Mouse (Mus musculus) lung, embryonic 14.5 days (tissue): ENCODE measurements at regions not wholly inside any gene's neighbourhood (a gene's known extent, or its start where the extent isn't known, plus 50 kb on each side); places are given as distances from the start of the nearest gene placed in this dataset.

Experiments
- ATAC-seq: fragments of 200-750 bp; cut with Nextera tagmentation; 2 replicates; pipeline ENCODE4 v1.8.0; 2017; ENCODE audit warnings: mild to moderate bottlenecking, moderate TSS enrichment, moderate library complexity; ENCODE audit not compliant: insufficient read depth
- DNase-seq: peaks from one replicate; pipeline ENCODE4 v3.0.0-alpha.2; 2015
- H3K27ac ChIP-seq: fragments of 300-500 bp; sonication (generic); 2 replicates; pipeline ENCODE4 v1.5.1; 2014; ENCODE audit warnings: low read depth, mild to moderate bottlenecking, moderate library complexity
- H3K27me3 ChIP-seq: fragments of 300-500 bp; sonication (generic); 2 replicates; pipeline ENCODE4 v1.6.1; 2014; ENCODE audit warnings: low read length, control low read depth; ENCODE audit not compliant: insufficient read depth
- H3K36me3 ChIP-seq: fragments of 300-500 bp; sonication (generic); 2 replicates; pipeline ENCODE4 v1.6.1; 2014; ENCODE audit warnings: control low read depth; ENCODE audit not compliant: insufficient read depth
- H3K4me1 ChIP-seq: fragments of 300-500 bp; sonication (generic); 2 replicates; pipeline ENCODE4 v1.6.1; 2014; ENCODE audit warnings: antibody characterized with exemption, control low read depth; ENCODE audit not compliant: insufficient read depth
- H3K4me2 ChIP-seq: fragments of 300-500 bp; sonication (generic); 2 replicates; pipeline ENCODE4 v1.6.1; 2014; ENCODE audit warnings: mild to moderate bottlenecking
- H3K4me3 ChIP-seq: fragments of 300-500 bp; sonication (generic); 2 replicates; pipeline ENCODE4 v1.5.1; 2014; ENCODE audit warnings: low read depth, low read length
- H3K9ac ChIP-seq: fragments of 300-500 bp; sonication (generic); 2 replicates; pipeline ENCODE4 v1.6.1; 2014
- H3K9me3 ChIP-seq: fragments of 300-500 bp; sonication (generic); 2 replicates; pipeline ENCODE4 v1.6.1; 2016; ENCODE audit warnings: low read depth, low read length, control low read depth
- CTCF ChIP-seq: IDR thresholded peaks from 2 replicates; pipeline ENCODE4 v1.5.1; 2016; ENCODE audit warnings: antibody characterized with exemption, low read depth
- WGBS: fragments of 180-500 bp; shearing (Covaris S2); extraction: QIAGEN DNeasy Blood & Tissue Kit; methylation state at CpG from one replicate; pipeline ENCODE4 v1.1.7; 2014; 5-methylcytosine and 5-hydroxymethylcytosine counted together

DNA sequence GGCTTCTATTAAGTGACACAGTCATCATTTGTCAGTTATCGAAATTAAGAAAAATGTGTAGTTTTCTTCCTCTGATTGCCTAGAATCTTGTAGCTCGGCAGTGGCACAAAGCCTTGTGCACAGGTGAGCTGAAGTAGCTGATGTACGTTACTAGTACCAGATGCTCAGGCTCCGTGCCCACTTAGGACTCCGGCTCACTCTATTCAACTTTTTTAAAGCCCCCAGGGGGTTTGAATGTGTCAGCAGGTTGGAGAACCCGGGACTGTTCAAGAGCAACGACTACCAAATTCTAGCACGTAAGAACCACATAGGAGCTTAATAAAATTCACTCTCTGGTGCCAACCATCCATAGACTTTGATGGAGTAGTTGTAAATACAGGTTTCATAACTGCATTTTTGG, 371.0 kb downstream of the Pros1 start:
- DNase-seq, result no peak
- ATAC-seq, result no peak
- Histone ChIP-seq H3K9ac (no peak overlapping the region), H3K9me3 (no peaks in the 10 kb centered on the region), H3K4me2 (no peak overlapping the region), H3K36me3 (no peaks in the 10 kb centered on the region), H3K27ac (no peak overlapping the region), H3K4me3 (no peak overlapping the region), H3K4me1 (peaks cover 4% of the 10 kb centered on the region; the same call in 1 of the 2 replicates), H3K27me3 (no peaks in the 10 kb centered on the region)
- 73% methylated on average over 8 of the region's 8 CpGs for WGBS
- TF ChIP-seq CTCF, result no peak

DNA sequence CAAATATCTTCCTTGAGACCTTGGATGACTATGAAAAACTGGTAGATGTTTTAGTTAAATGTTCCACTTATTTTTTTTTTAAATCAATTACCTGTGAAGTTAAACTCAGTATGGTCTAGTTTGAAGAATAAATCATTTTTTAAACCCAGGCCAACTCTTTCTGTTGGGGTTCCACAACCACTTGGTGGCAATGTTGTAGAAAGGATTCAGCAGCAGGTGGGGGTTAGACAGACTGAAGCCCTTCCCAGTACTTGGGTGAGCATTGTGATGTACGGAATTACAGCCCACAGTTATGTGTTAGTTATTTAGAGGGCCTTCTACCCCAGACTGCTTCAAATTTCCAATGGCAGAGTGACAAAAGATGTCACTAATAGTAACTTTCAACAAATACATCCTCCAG, 375.0 kb downstream of the Pros1 start:
- H3K36me3 ChIP-seq, result no peaks in the 10 kb centered on the region
- no peak overlapping the region for H3K4me3 ChIP-seq
- H3K4me2 ChIP-seq, result no peak overlapping the region
- peaks cover 4% of the 10 kb centered on the region; the same call in 1 of the 2 replicates for H3K4me1 ChIP-seq
- ATAC-seq, result no peak; the same call in 1 of the 2 replicates
- peak; percentile 40 for TF ChIP-seq CTCF
- H3K9me3 ChIP-seq, result no peaks in the 10 kb centered on the region
- H3K27ac ChIP-seq, result no peak overlapping the region
- peak; percentile 52 for DNase-seq
- H3K27me3 ChIP-seq, result no peaks in the 10 kb centered on the region
- no peak overlapping the region for H3K9ac ChIP-seq
- WGBS, result 20% methylated on average over 1 of the region's 1 CpGs

DNA sequence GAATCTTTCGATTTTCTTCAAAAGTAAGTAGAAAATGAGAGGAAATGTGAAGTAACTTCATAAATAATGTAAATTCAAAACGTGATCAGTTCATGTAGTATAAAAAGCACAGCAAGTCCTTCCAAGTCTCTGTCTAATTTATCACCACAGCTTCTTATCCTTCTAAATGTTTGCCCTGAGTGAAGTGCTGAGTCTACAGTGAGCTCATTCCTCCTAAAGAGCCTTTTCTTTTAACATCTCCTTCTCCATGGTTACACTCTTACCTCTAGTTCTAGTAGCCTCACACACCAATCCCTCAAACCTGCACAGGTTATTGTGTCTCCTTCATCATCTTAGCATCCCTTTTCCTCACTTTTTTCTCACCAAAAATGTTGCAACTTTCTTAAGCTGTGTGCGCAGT, 375.5 kb downstream of the Pros1 start:
- Histone ChIP-seq H3K4me1 (peaks cover 4% of the 10 kb centered on the region; the same call in 1 of the 2 replicates), H3K9ac (no peak overlapping the region), H3K27me3 (no peaks in the 10 kb centered on the region), H3K4me3 (no peak overlapping the region), H3K27ac (no peak overlapping the region), H3K36me3 (no peaks in the 10 kb centered on the region), H3K4me2 (no peak overlapping the region), H3K9me3 (no peaks in the 10 kb centered on the region)
- DNase-seq (peak; percentile 24), ATAC-seq (peak; percentile 54; the same call in 1 of the 2 replicates)
- WGBS, result 50% methylated on average over 3 of the region's 3 CpGs
- no peak for TF ChIP-seq CTCF

DNA sequence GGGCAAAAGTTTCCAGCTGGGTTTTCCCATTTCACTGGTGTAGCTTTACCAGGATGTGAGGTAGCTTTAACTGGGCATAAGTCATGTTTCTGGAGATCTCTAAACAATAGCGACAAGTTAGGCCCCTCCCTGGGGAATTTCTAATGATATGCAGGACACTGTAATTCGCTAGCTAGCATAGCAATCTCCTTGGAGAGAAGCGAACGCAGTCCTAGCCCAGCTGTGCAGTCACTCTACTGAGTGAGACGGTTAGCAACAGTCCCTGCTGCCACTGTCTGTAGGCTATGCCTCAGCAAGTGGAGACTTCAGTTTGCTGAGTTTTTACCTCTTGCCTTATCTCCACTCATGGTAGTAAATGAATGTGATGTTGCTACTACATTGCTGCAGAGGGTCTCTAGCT, 416.1 kb downstream of the Pros1 start:
- Histone ChIP-seq H3K9me3 (no peaks in the 10 kb centered on the region), H3K36me3 (no peaks in the 10 kb centered on the region), H3K27ac (no peak overlapping the region), H3K4me1 (no peaks in the 10 kb centered on the region), H3K4me3 (no peak overlapping the region), H3K27me3 (no peaks in the 10 kb centered on the region), H3K9ac (no peak overlapping the region), H3K4me2 (no peak overlapping the region)
- TF ChIP-seq CTCF, result no peak
- peak; percentile 45 for DNase-seq
- ATAC-seq, result no peak; the same call in 1 of the 2 replicates
- 28% methylated on average over 5 of the region's 5 CpGs for WGBS

DNA sequence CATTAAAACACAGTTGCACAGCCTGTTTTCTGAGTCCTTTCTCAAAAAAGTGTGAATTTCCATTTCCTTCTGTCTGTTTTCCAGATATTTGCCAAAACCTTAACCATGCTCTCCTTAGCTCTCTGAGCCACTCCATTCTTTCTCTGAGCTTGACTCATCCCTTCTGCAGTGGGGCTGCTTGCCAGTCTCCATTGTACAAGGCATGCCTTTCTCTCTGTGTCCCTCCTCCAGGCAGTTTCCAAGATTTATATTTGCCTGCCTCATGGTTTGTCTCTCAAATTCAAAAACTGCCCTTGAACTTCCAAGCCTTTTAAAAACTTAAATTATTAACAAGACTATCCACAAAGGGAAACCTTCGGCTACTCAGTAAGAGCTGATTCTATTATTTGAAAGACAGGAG, 423.4 kb downstream of the Pros1 start:
- Histone ChIP-seq H3K4me2 (no peak overlapping the region), H3K36me3 (no peaks in the 10 kb centered on the region), H3K27ac (no peak overlapping the region), H3K9ac (no peak overlapping the region), H3K9me3 (no peaks in the 10 kb centered on the region), H3K4me1 (no peaks in the 10 kb centered on the region), H3K27me3 (no peaks in the 10 kb centered on the region), H3K4me3 (no peak overlapping the region)
- TF ChIP-seq CTCF, result no peak
- no peak for DNase-seq
- WGBS, result 85% methylated on average over 1 of the region's 1 CpGs
- no peak for ATAC-seq

DNA sequence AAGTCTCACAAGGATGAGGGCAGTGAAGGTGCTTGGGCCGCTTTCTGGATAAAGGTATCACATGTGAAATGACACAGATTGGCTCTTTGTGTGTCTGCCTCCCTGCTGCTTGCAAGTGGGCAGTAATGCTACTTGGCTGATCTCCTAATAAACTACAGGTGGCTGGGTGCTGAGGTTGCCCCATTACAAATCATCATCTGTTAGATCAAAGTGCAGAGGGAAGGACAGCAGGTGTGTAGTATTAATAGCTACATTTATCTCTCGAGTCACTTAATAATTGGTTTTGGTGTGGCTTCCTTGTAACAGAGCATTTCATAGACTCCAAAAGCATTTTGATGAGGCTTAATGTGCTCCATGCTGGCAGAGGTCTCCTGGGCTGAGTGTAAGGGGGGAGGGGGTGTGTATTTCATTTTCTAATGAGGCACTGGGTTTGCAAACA, 424.2 kb downstream of the Pros1 start:
- Histone ChIP-seq H3K36me3 (no peaks in the 10 kb centered on the region), H3K9me3 (no peaks in the 10 kb centered on the region), H3K27ac (no peak overlapping the region), H3K27me3 (no peaks in the 10 kb centered on the region), H3K4me3 (no peak overlapping the region), H3K4me1 (no peaks in the 10 kb centered on the region), H3K9ac (no peak overlapping the region), H3K4me2 (no peak overlapping the region)
- WGBS, result 75% methylated on average over 2 of the region's 2 CpGs
- ATAC-seq (no peak), DNase-seq (no peak)
- no peak for TF ChIP-seq CTCF

DNA sequence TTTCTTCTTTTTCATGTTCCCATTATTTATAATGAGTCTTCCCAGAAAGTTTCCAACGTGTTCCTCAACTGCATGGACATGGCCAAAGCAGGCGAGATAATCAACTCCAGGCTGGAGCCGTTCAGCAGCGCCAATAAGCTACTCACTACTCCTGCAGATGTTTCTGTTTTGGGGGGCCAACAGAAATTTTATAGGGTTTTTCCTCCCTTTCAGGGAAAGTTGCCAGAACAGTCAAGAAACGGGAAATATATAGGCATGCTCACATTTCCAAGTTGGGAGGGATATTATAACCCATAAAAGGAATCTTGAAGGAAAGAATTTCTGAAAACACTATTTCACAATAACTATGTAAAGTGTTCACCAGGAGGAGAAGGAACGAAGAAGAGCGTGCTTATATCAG, 433.5 kb downstream of the Pros1 start:
- H3K4me1 ChIP-seq, result no peaks in the 10 kb centered on the region
- no peak overlapping the region for H3K27ac ChIP-seq
- DNase-seq, result peak; percentile 73
- no peaks in the 10 kb centered on the region for H3K9me3 ChIP-seq
- no peak overlapping the region for H3K9ac ChIP-seq
- no peaks in the 10 kb centered on the region for H3K36me3 ChIP-seq
- H3K4me3 ChIP-seq, result no peak overlapping the region
- no peaks in the 10 kb centered on the region for H3K27me3 ChIP-seq
- ATAC-seq, result no peak; the same call in 1 of the 2 replicates
- WGBS, result 45% methylated on average over 7 of the region's 7 CpGs
- no peak overlapping the region for H3K4me2 ChIP-seq
- no peak for TF ChIP-seq CTCF

DNA sequence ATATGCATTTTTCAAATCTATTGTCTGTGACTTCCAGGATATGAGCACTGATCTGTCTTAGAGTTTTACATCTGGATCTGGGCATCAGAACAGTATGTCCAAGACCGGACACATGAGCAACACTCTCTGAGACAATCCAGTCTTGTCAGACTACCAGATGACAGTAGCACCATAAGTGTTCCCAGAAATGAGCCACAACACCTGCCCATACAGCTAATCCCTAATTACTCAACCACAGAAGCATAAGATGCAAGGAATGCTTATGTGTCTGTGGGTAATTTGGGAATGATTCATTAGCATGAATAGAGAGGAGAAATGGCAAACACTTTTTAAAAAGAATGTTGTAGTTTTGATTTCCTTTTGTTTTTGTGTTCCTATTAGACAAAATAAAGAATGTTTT, 457.6 kb downstream of the Pros1 start:
- no peak for TF ChIP-seq CTCF
- DNase-seq, result no peak
- Histone ChIP-seq H3K4me3 (no peak overlapping the region), H3K27ac (no peak overlapping the region), H3K4me2 (no peak overlapping the region), H3K9ac (no peak overlapping the region), H3K27me3 (no peaks in the 10 kb centered on the region), H3K4me1 (no peaks in the 10 kb centered on the region), H3K9me3 (no peaks in the 10 kb centered on the region), H3K36me3 (no peaks in the 10 kb centered on the region)
- 95% methylated on average over 1 of the region's 1 CpGs for WGBS
- ATAC-seq, result no peak
